Mouse (Mus musculus) brain, embryonic 14.5 days (tissue): Measurements from ENCODE around the gene Olfr832.
"Not testable (repeated sequence)": the region's sequence is repeated elsewhere in the genome, so short reads cannot be mapped to it uniquely, and the experiment has no call there.

Experiments
- CTCF ChIP-seq: fragments of 200-500 bp; IDR thresholded peaks from 2 replicates; pipeline ENCODE4 v1.5.1; 2012; ENCODE audit warnings: inconsistent platforms, mild to moderate bottlenecking, moderate library complexity, borderline replicate concordance; ENCODE audit not compliant: insufficient read depth, insufficient read length; ENCODE audit errors: extremely low read depth
- POLR2A ChIP-seq: fragments of 200-500 bp; IDR thresholded peaks from 2 replicates; pipeline ENCODE4 v1.6.1; 2012; ENCODE audit warnings: mild to moderate bottlenecking, inconsistent platforms, borderline replicate concordance; ENCODE audit not compliant: poor library complexity, insufficient read depth, insufficient read length, severe bottlenecking; ENCODE audit errors: extremely low read depth

DNA sequence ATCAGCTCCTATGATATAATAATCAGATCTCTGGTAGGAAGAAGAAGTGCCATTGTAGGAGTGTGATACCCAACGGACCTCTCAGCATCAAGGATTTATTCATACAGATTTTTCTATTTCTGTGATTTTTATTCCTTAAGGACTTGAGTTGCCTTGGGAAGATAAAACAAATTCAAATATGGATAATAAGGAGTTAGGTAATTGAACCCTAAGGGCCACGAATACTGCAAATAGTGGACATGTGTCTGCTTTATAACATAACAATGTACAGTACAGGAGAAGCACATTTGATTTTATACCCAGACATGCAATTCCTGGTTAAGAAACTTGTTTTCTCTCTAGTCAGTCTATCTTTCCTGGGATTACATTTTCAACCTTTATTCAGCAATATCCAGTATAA lies at the start of gene Olfr832:
- not testable (repeated sequence) for TF ChIP-seq POLR2A, CTCF
